Mouse (Mus musculus) intestine, embryonic 14.5 days (tissue): ENCODE measurements around the gene Dpep1. TPM values are rescaled to one million over a fixed set of nuclear protein-coding genes. Genes with fewer than 3 reads are reported as not detected.
A peak's percentile ranks its signal among the peaks of the same experiment; 100 is the strongest.

Source experiments
- ATAC-seq: fragments of 200-750 bp; cut with Nextera tagmentation; replicated peaks from 2 replicates; pipeline ENCODE4 v1.8.0; 2017; ENCODE audit warnings: low read depth, moderate number of reproducible peaks, moderate TSS enrichment, moderate library complexity; ENCODE audit not compliant: low FRiP score, low TSS enrichment
- DNase-seq: peaks from one replicate; pipeline ENCODE4 v3.0.0-alpha.2; 2018; ENCODE audit warnings: low spot score
- H3K27ac ChIP-seq: fragments of 300-500 bp; sonication (generic); 2 replicates; pipeline ENCODE4 v1.5.1; 2014; ENCODE audit warnings: low read depth, mild to moderate bottlenecking, control low read depth
- H3K27me3 ChIP-seq: fragments of 300-500 bp; sonication (generic); replicated peaks from 2 replicates; pipeline ENCODE4 v1.6.1; 2014; ENCODE audit warnings: low read length, control low read depth; ENCODE audit not compliant: control insufficient read depth, insufficient read depth
- H3K36me3 ChIP-seq: fragments of 300-500 bp; sonication (generic); 2 replicates; pipeline ENCODE4 v1.6.1; 2014; ENCODE audit warnings: low read length, control low read depth; ENCODE audit not compliant: control insufficient read depth, insufficient read depth
- H3K4me1 ChIP-seq: fragments of 300-500 bp; sonication (generic); replicated peaks from 2 replicates; pipeline ENCODE4 v1.6.1; 2014; ENCODE audit warnings: low read length, control low read depth, mixed read lengths; ENCODE audit not compliant: control insufficient read depth, insufficient read depth
- H3K4me2 ChIP-seq: fragments of 300-500 bp; sonication (generic); 2 replicates; pipeline ENCODE4 v1.6.1; 2014; ENCODE audit warnings: low read length
- H3K4me3 ChIP-seq: fragments of 300-500 bp; sonication (generic); 2 replicates; pipeline ENCODE4 v1.5.1; 2014; ENCODE audit warnings: low read depth, low read length, control low read depth, mixed read lengths
- H3K9ac ChIP-seq: fragments of 300-500 bp; sonication (generic); 2 replicates; pipeline ENCODE4 v1.6.1; 2014; ENCODE audit warnings: mild to moderate bottlenecking, low read length
- H3K9me3 ChIP-seq: fragments of 300-500 bp; sonication (generic); 2 replicates; pipeline ENCODE4 v1.6.1; 2016; ENCODE audit warnings: low read length, control low read depth; ENCODE audit not compliant: control insufficient read depth
- WGBS: fragments of 180-500 bp; shearing (Covaris S2); extraction: QIAGEN DNeasy Blood & Tissue Kit; methylation state at CpG from one replicate; pipeline ENCODE4 v1.1.7; 2014; 5-methylcytosine and 5-hydroxymethylcytosine counted together
- polyA plus RNA-seq: library from polyadenylated mRNA; unstranded; fragments of >200 nt; fragmentation: Nextera tagmentation; extraction: Ambion mirVana; gene quantifications from 2 replicates; pipeline ENCODE4 v1.2.1, GENCODE M21; 2014

Dpep1 gene
- polyA plus RNA-seq, 1 experiment from 2014 or later: 0.28 TPM

DNA sequence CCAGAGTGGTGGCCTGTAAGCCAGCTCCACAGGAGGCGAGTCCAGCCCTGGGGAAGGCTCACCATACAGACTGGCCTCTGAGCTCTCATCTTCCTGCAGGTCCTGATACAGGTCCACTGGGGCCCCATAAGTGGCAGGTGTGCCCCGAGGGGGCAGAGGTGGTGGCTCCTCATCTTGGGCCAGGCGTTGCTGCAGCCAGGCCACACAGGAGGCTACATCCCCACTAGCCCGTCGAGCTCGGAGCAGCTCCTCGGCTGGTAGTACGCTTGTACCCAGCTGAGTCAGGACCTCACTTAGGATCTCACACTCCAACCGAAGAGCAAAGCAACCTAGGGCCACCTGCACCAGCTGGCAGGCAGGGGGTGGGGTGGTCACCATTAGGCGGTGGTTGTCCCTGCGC, 47.7 kb downstream of the Dpep1 start:
- no peak for ATAC-seq
- H3K27me3 ChIP-seq: peaks cover 16% of the 10 kb centered on the region
- H3K27ac ChIP-seq: no peak overlapping the region
- H3K36me3 ChIP-seq: peaks cover 8% of the 10 kb centered on the region; the same call in 1 of the 2 replicates
- H3K9ac ChIP-seq: no peak overlapping the region
- peaks cover 11% of the 10 kb centered on the region for H3K4me1 ChIP-seq
- H3K4me3 ChIP-seq: no peak overlapping the region
- 74% methylated on average over 11 of the region's 11 CpGs for WGBS
- H3K9me3 ChIP-seq: no peaks in the 10 kb centered on the region
- DNase-seq: no peak
- H3K4me2 ChIP-seq: no peak overlapping the region

DNA sequence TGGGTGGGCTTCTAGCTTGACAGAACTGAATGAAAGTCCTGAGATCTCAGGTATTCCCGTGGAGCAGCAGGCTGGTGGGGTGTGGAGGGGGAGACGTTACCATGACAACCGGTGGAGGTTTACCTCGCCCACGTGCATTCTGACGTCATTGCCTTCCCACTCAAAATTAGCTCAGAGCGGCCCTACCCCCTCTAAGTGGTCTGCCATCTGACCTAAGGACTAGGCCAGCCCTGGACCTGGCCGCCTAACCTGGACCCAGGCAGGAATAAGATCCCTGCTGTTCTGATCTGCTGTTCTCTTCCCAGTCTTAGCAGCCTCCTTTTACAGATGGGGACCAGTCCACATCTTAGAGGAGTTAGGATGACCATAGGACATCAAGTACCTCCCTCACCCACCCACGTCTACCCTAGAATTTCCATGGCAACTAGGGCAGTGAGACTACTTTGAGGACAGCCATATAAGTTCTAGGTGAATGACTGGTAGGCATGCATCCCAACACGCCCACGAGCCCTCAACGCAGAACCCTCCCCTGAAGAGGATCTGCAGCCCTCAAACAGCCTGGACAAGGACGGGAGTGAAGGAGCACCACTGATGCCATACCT, 49.0 kb downstream of the Dpep1 start:
- peaks cover 11% of the 10 kb centered on the region for H3K4me1 ChIP-seq
- H3K36me3 ChIP-seq: no peaks in the 10 kb centered on the region
- H3K9me3 ChIP-seq: no peaks in the 10 kb centered on the region
- WGBS: 31% methylated on average over 13 of the region's 13 CpGs
- peak overlapping the region; percentile 93 for H3K4me2 ChIP-seq
- no peak for DNase-seq
- peak overlapping the region; percentile 46 for H3K4me3 ChIP-seq
- H3K27me3 ChIP-seq: peaks cover 16% of the 10 kb centered on the region
- peak overlapping the region; percentile 36 for H3K9ac ChIP-seq
- H3K27ac ChIP-seq: no peak overlapping the region
- peak; percentile 6; the same call in 1 of the 2 replicates for ATAC-seq

DNA sequence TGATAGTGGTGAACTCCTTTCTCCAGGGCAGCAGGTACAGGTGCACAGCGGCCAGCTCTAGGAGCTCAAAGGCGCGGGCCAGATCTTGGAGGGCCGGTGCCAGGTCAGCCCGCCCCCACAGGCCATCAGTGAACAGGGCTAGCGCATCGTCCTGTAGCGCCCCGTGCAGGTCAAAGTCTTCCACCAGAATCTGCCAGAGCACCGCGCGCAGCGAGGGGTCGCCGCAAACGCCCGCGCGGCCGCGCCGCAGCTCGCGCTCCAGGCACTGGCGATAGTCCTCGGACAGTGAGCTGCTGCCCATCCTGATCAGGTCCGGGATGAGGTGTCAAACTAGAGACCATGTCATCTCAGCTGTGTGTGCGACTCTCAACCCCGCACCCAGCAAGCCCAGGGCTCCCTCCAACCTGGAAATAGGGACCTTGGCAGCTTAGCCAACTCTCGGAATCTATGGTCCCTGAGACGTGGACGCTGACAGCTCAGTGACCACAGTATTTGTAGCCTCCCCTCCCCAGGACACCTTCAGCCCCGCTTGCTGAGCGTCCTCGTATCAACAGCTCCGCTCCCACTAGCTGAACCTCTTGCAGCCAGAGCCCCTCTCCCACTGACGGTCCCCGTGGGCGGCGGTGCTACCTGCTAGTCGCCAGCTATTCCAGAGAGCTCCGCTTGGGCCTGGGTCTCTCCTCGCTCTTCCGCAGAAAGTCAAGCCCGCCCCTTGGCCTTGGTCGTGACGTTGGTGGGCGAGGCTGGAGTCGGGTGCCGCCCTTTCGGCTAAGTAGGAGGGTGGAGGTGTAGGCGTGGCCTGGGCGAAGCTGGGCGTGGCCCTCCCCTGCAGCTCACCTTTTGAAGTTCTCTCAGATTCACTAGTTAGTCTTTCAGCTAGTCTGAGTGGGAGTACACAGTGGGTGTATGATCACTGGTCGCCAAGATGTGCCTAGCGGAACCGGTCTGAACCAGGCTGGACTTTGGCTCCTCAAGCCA, 49.8 kb downstream of the Dpep1 start, which contains the start of gene Spata2l:
TSS of gene Spata2l (minus strand) at position 714 of the 978 bp plus-strand sequence.
- H3K27ac ChIP-seq: no peak within 1 kb of the TSS
- peak within 1 kb of the TSS; percentile 46 for H3K4me3 ChIP-seq
- H3K9ac ChIP-seq: peak within 1 kb of the TSS; percentile 36
- H3K4me2 ChIP-seq: peak within 1 kb of the TSS; percentile 93
- H3K4me1 ChIP-seq: peaks cover 11% of the 10 kb centered on the region
- WGBS: 2% methylated on average over 57 of the region's 57 CpGs
- no peaks in the 10 kb centered on the region for H3K9me3 ChIP-seq
- peak; percentile 86 for ATAC-seq
- no peaks in the 10 kb centered on the region for H3K36me3 ChIP-seq
- peaks cover 16% of the 10 kb centered on the region for H3K27me3 ChIP-seq
- peak; percentile 90 for DNase-seq

DNA sequence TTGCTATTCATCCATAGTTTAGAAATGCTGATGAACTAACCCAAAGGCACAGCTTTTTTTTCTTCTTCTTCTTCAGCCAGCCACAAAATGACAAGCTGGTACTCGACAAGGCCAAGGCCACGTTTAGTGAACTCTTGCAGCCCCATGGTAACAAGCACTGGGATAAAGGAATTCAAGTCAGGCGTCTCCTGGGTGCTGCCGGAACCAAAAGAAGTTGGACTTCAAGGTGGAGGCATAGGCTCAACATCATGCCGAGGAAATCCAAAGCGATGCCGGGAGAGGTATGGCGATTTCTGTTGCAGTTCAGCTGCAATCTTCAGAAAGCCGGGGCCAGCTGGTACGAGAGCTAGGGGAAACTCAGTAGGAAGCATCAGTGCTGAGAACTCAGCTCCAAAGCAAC, 53.4 kb downstream of the Dpep1 start:
- Histone ChIP-seq H3K27ac (no peak overlapping the region), H3K9me3 (no peaks in the 10 kb centered on the region), H3K27me3 (peaks cover 12% of the 10 kb centered on the region), H3K9ac (no peak overlapping the region), H3K4me2 (no peak overlapping the region), H3K36me3 (peaks cover 20% of the 10 kb centered on the region; the same call in 1 of the 2 replicates), H3K4me3 (no peak overlapping the region), H3K4me1 (peaks cover 11% of the 10 kb centered on the region)
- 89% methylated on average over 10 of the region's 10 CpGs for WGBS
- DNase-seq (no peak), ATAC-seq (no peak)

DNA sequence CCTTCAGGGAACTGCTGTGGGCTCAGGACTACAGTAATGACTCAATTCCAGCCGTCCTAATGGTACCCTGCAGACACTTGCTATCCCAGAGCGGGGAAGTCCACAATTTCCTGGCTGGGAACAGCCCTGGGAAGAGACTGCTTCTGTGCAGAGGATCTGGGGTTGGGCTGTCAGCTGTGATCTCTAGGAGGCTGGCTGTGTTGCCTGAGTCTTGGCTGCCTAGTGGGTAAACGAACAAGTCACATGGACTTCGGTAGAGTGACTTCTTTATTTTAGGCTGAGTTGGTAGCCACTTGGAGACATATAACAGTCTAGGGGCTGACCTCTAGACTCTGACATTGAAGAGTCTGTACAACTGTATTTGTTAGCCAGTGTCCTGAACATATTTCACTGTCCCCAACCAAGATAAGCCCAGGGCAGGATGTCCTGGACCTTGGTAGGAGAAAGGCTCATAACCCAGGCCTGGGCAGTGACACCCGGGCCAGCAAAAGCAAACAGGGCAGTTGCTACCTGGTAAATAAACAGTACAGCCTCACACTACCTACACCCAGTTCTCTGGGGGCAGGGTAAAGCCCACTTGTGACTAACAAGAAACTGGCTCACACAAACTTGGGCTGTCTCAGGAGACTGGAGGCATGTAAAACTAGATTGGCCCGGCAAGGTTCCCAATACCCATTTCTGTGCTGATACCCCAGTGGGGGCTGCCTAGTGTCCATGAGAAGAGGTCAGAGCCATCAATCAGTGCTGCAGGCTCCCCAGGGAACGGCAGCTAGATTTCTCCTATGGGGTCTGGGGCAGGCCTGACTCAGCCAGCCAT, 56.3 kb downstream of the Dpep1 start:
- no peak for ATAC-seq
- Histone ChIP-seq H3K9ac (no peak overlapping the region), H3K36me3 (peaks cover 48% of the 10 kb centered on the region), H3K4me3 (no peak overlapping the region), H3K4me1 (no peaks in the 10 kb centered on the region), H3K27me3 (no peaks in the 10 kb centered on the region), H3K9me3 (no peaks in the 10 kb centered on the region), H3K27ac (no peak overlapping the region), H3K4me2 (no peak overlapping the region)
- DNase-seq: no peak
- WGBS: 82% methylated on average over 7 of the region's 7 CpGs

DNA sequence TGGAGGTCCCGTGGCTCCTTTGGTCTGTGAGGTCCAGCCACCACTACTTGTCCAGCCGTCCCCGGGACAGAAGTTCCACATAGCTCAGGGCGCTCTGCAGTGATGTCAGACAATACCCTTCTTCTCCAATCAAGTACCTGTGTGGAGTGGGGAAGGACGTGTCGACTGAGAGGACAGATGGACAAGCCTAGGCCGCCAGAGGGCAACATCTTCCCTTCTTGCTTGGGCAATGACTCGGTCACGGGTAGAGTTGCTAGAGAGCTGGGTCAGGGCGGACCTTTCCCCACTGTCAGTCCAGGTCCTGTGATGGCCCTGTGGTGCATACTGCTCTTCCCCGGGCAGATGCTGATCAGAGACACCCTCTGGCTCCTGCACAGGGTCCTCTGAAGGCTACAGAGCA, 57.0 kb downstream of the Dpep1 start:
- ATAC-seq (no peak), DNase-seq (no peak)
- Histone ChIP-seq H3K4me1 (no peaks in the 10 kb centered on the region), H3K36me3 (peaks cover 56% of the 10 kb centered on the region), H3K9ac (no peak overlapping the region), H3K4me3 (no peak overlapping the region), H3K27ac (no peak overlapping the region), H3K27me3 (no peaks in the 10 kb centered on the region), H3K4me2 (no peak overlapping the region), H3K9me3 (no peaks in the 10 kb centered on the region)
- WGBS: 68% methylated on average over 11 of the region's 11 CpGs

DNA sequence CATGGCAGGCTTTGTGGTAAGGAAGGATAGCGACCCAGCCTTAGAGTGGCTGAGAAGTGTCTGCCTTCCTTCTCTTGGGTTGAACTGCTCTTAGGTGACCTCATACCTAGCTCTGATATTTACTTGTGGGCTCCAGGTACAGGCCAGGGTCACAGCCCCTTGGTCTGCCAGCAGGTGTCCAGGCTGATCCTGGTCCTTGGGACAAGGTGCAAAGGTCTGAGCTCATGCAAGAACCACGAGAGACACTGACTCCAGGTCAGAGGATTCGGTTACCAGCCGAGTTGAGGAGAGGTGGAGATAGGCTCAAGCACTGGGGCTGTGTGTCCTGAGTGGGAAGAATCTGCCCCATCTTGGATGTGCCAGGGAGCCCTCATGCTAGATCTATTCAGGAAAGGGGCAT, 58.3 kb downstream of the Dpep1 start:
- no peaks in the 10 kb centered on the region for H3K27me3 ChIP-seq
- H3K9ac ChIP-seq: no peak overlapping the region
- H3K4me1 ChIP-seq: no peaks in the 10 kb centered on the region
- H3K4me3 ChIP-seq: no peak overlapping the region
- no peaks in the 10 kb centered on the region for H3K9me3 ChIP-seq
- WGBS: 87% methylated on average over 4 of the region's 4 CpGs
- no peak overlapping the region for H3K27ac ChIP-seq
- H3K4me2 ChIP-seq: no peak overlapping the region
- peaks cover 69% of the 10 kb centered on the region for H3K36me3 ChIP-seq
- ATAC-seq (no peak), DNase-seq (no peak)

DNA sequence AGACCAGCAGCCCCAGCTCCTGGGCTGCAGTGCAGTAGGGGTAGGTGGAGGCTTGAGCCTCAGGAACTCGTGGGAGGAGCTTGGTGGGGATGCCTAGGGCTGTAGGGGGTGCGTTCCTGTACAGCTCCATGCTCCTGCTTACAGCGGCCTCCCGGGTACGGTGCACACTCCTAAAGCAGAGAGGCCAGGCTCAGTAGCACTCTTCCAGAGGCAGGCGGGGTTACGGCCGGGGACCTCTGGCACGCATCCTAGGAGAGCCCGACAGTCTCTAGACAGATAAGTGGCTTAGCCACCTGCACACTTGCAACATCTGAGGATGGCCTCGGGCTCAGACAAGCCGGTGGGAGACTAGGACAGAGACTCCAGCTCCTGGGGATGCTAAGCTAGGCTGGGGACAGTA, 59.5 kb downstream of the Dpep1 start:
- 85% methylated on average over 12 of the region's 12 CpGs for WGBS

More for the DNA sequence above, 59.5 kb downstream of the Dpep1 start:
- DNase-seq (no peak), ATAC-seq (no peak)
- Histone ChIP-seq H3K36me3 (peaks cover 80% of the 10 kb centered on the region), H3K9ac (no peak overlapping the region), H3K4me3 (no peak overlapping the region), H3K27me3 (no peaks in the 10 kb centered on the region), H3K4me2 (no peak overlapping the region), H3K9me3 (no peaks in the 10 kb centered on the region), H3K4me1 (no peaks in the 10 kb centered on the region), H3K27ac (no peak overlapping the region)
